Mouse (Mus musculus) central nervous system, embryonic 11.5 days (tissue): ENCODE measurements around the gene Scn1a. TPM values are rescaled to one million over a fixed set of nuclear protein-coding genes. Genes with fewer than 3 reads are reported as not detected.

Experiments
- polyA plus RNA-seq: library from polyadenylated mRNA; depleted of rRNA; stranded (reverse); fragments of >200 nt; gene quantifications from 2 replicates; pipeline ENCODE4 v1.2.3, GENCODE M21; 2012; rRNA removed

The Scn1a gene
- 1.9 and 2.2 TPM in 2 replicates for polyA plus RNA-seq

DNA sequence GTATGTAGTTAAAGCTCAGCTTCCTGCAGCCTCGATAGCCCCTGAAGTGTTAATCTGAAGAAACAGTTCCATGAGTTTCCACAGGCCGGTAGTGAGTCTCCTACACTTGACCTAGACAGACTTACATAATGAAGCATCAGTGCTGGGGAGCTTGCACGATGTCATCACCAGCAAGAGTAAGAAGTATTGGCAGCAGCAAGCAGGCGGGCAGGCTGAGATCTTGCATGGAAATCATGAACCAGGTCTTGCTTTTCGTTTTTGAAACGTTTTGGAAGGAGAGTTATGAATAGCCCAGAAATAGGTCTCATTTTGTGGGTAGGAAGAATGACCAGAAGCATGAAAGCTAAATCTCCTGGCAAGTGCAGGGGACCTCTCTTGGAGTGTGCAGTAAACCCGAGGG is at the start of gene Scn1a:
Gene Scn1a (minus strand): TSS at position 130 of the 400 bp plus-strand sequence.

DNA sequence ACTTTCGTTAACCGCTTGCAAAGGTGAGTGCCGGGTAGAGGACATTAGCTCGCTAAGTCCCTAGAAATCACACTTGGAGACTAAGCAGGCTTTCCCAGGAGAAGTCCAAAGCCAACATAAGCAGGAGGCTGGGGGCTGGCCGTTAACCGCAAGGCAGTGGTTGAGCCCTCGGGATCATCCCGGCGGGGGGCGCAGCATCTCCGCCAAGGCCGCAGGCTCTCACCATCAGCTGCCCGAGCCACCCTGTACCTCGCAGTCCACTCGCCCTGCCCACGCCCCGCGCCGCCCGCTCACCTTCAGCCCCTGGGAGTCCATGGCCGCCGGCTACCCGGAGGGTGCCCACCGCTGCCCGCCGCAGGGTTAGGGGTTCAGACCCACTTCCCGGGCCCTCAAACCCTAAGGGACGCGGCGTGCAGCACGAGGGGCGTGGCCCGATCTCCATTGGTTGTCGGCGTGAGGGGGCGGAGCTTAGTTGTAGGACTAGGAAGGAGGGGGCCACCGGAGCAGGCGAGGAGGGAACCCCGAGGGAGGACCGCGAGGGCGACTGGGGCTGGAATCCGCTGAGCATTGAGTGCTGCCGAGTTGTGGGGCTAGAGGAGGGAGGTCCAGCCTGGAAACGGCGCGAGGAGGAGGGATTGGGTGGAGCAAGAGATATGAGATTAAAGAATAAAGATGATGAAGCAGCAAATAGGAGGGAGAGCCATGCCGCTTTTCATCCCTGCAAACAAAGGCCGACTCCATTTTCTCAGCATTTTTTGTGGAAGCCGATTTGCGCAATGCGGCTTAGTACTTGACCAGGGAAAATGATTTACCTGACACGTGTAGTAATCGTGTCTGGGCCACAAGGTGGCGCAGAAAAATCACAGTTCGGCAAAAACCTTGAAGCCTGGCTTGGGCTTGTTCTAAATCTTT is 184.2 kb downstream of the Scn1a start, which contains the start of gene Ttc21b:
Gene Ttc21b (minus strand): TSS at position 398 of the 912 bp plus-strand sequence.

Other genes with a start within 250 kb of the Scn1a start
- 12.0 and 15.1 TPM in 2 replicates for gene Ttc21b, start 184.2 kb downstream of the Scn1a start, polyA plus RNA-seq
- 1.7 and 3.9 TPM in 2 replicates for gene Scn9a, start 194.1 kb upstream of the Scn1a start, polyA plus RNA-seq